Mouse (Mus musculus) central nervous system, embryonic 18 days (tissue): Measurements from ENCODE around the gene Hsf2. TPM values are rescaled to one million over a fixed set of nuclear protein-coding genes. Genes with fewer than 3 reads are reported as not detected.

ENCODE experiments used
- polyA plus RNA-seq: library from polyadenylated mRNA; depleted of rRNA; stranded (reverse); fragments of >200 nt; gene quantifications from 2 replicates; pipeline ENCODE4 v1.2.3, GENCODE M21; 2012; rRNA removed

Hsf2 gene
- 39.2 and 42.0 TPM in 2 replicates for polyA plus RNA-seq

GRCm38 (mm10) chr10:57485908-57486541 is at the start of gene Hsf2:
TSS of gene Hsf2 (plus strand) at chr10:57486385.

GRCm38 (mm10) chr10:57532218-57533101 is 46.3 kb downstream of the Hsf2 start, which contains the start of gene Serinc1:
TSS of gene Serinc1 (minus strand) at chr10:57532530.

Other genes with a start within 250 kb of the Hsf2 start
- 358 and 379 TPM in 2 replicates for gene Serinc1, start 46.1 kb downstream of the Hsf2 start, polyA plus RNA-seq
- 2.8 and 3.8 TPM in 2 replicates for gene Pkib, start 145.6 kb downstream of the Hsf2 start, polyA plus RNA-seq